ENCODE assay signal across 28 mouse cellular contexts in genomic region chr8:117712226-117712625, GRCm38 (mm10). TPM values are rescaled to one million over a fixed set of nuclear protein-coding genes. Genes with fewer than 3 reads are reported as not detected.
DNase-seq lines count a peak whose midpoint lies in the region; ATAC-seq and TF ChIP-seq lines count a peak whose summit lies in the region.
"Had no signal": no experiment of that assay in that cellular context is flagged by ENCODE, and none has a peak within 500 bp of the region (broad histone marks: within the 10 kb centered on the region; RNA-seq: fewer than 3 reads in every experiment).

No protein-coding gene starts in this region.

- TF ChIP-seq POLR2A in liver, adult 2 months (IDR thresholded peaks at IDR 0.05; ENCODE audit: extremely low read depth, insufficient read depth, low read length) = no peak
- no peak for TF ChIP-seq POLR2A in limb, embryonic 14.5 days (IDR thresholded peaks at IDR 0.05; ENCODE audit: borderline replicate concordance, extremely low read depth, insufficient read depth, insufficient read length)

- no peak overlapping the region for H3K4me3 ChIP-seq in liver, adult 2 months (ENCODE audit: insufficient read depth, low read depth, low read length)
- no peak overlapping the region for H3K4me3 ChIP-seq in neural tube, embryonic 11.5 days (ENCODE audit: low read depth, low read length)
- H3K4me3 ChIP-seq in embryonic facial prominence, embryonic 10.5 days = no peak overlapping the region
- no peak overlapping the region for H3K4me3 ChIP-seq in limb, embryonic 14.5 days (replicated peaks; ENCODE audit: low read length)
- H3K4me3 ChIP-seq: embryonic facial prominence, embryonic 12.5 days; forebrain, embryonic 13.5 days; hindbrain, embryonic 10.5 days; kidney, embryonic 15.5 days; limb, embryonic 15.5 days; midbrain, embryonic 10.5 days had no signal

- H3K79me2 ChIP-seq in liver, adult 2 months (ENCODE audit: control insufficient read depth, insufficient read depth, low read length) = peaks cover 17% of the 10 kb centered on the region; the same call in 1 of the 2 replicates

- H3K4me1 ChIP-seq in liver, adult 2 months (ENCODE audit: control insufficient read depth, insufficient read depth, low read length) = peaks cover 53% of the 10 kb centered on the region
- no peaks in the 10 kb centered on the region for H3K4me1 ChIP-seq in neural tube, embryonic 11.5 days (ENCODE audit: control insufficient read depth, insufficient read depth, low read length)
- H3K4me1 ChIP-seq in embryonic facial prominence, embryonic 10.5 days = peaks cover under 1% of the 10 kb centered on the region; the same call in 1 of the 2 replicates
- H3K4me1 ChIP-seq in limb, embryonic 14.5 days (ENCODE audit: control insufficient read depth, insufficient read depth, low read length) = no peaks in the 10 kb centered on the region
- H3K4me1 ChIP-seq: embryonic facial prominence, embryonic 12.5 days; hindbrain, embryonic 10.5 days; kidney, embryonic 15.5 days; limb, embryonic 15.5 days; midbrain, embryonic 10.5 days had no signal

- H3K9me3 ChIP-seq in neural tube, embryonic 11.5 days (ENCODE audit: control insufficient read depth, low read length) = no peaks in the 10 kb centered on the region
- no peaks in the 10 kb centered on the region for H3K9me3 ChIP-seq in embryonic facial prominence, embryonic 10.5 days
- no peaks in the 10 kb centered on the region for H3K9me3 ChIP-seq in limb, embryonic 14.5 days (ENCODE audit: control insufficient read depth, low read length)
- H3K9me3 ChIP-seq: embryonic facial prominence, embryonic 12.5 days; hindbrain, embryonic 10.5 days; kidney, embryonic 15.5 days; limb, embryonic 15.5 days; midbrain, embryonic 10.5 days had no signal

- H3K27ac ChIP-seq in liver, adult 2 months (replicated peaks; ENCODE audit: insufficient read depth, low read depth, low read length) = peak overlapping the region; percentile 29
- no peak overlapping the region for H3K27ac ChIP-seq in neural tube, embryonic 11.5 days (ENCODE audit: low read depth, low read length)
- 0 out of 2 replicates have a peak overlapping the region, but pooled peaks have one; percentile 35 for H3K27ac ChIP-seq in embryonic facial prominence, embryonic 10.5 days (replicated peaks)
- no peak overlapping the region for H3K27ac ChIP-seq in limb, embryonic 14.5 days (replicated peaks; ENCODE audit: low read depth, low read length)
- H3K27ac ChIP-seq: embryonic facial prominence, embryonic 12.5 days; forebrain, embryonic 13.5 days; hindbrain, embryonic 10.5 days; kidney, embryonic 15.5 days; limb, embryonic 15.5 days; midbrain, embryonic 10.5 days had no signal

- H3K36me3 ChIP-seq in liver, adult 2 months (ENCODE audit: control insufficient read depth, insufficient read depth, low read length) = peaks cover 19% of the 10 kb centered on the region
- no peaks in the 10 kb centered on the region for H3K36me3 ChIP-seq in neural tube, embryonic 11.5 days (ENCODE audit: control insufficient read depth, insufficient read depth, low read length)
- no peaks in the 10 kb centered on the region for H3K36me3 ChIP-seq in embryonic facial prominence, embryonic 10.5 days (replicated peaks)
- H3K36me3 ChIP-seq in limb, embryonic 14.5 days (ENCODE audit: control insufficient read depth, insufficient read depth, low read length) = no peaks in the 10 kb centered on the region
- H3K36me3 ChIP-seq: embryonic facial prominence, embryonic 12.5 days; hindbrain, embryonic 10.5 days; kidney, embryonic 15.5 days; limb, embryonic 15.5 days; midbrain, embryonic 10.5 days had no signal

- ATAC-seq in neural tube, embryonic 11.5 days (ENCODE audit: insufficient read depth, low FRiP score, low TSS enrichment) = no peak
- ATAC-seq in limb, embryonic 14.5 days (ENCODE audit: low FRiP score, low read depth) = no peak
- ATAC-seq: activated CD4-positive, CD25-positive, alpha-beta regulatory T cell, adult 4 months; forebrain, embryonic 13.5 days; intestine, postnatal 0 days had no signal

- H3K9ac ChIP-seq in liver, adult 2 months (ENCODE audit: low read depth, low read length) = no peak overlapping the region
- H3K9ac ChIP-seq in neural tube, embryonic 11.5 days (ENCODE audit: low read length) = no peak overlapping the region
- H3K9ac ChIP-seq in limb, embryonic 14.5 days (ENCODE audit: low read depth, low read length, severe bottlenecking) = no peak overlapping the region
- H3K9ac ChIP-seq: embryonic facial prominence, embryonic 12.5 days; forebrain, embryonic 13.5 days; kidney, embryonic 15.5 days; limb, embryonic 15.5 days had no signal

- H3K27me3 ChIP-seq in liver, adult 2 months (ENCODE audit: control insufficient read depth, insufficient read depth, low read length) = no peaks in the 10 kb centered on the region
- no peaks in the 10 kb centered on the region for H3K27me3 ChIP-seq in neural tube, embryonic 11.5 days (ENCODE audit: control insufficient read depth, insufficient read depth, low read length)
- H3K27me3 ChIP-seq in embryonic facial prominence, embryonic 10.5 days (replicated peaks; ENCODE audit: low read depth, poor library complexity, severe bottlenecking) = no peaks in the 10 kb centered on the region
- H3K27me3 ChIP-seq in limb, embryonic 14.5 days (ENCODE audit: control insufficient read depth, insufficient read depth, low read length) = no peaks in the 10 kb centered on the region
- H3K27me3 ChIP-seq: embryonic facial prominence, embryonic 12.5 days; forebrain, embryonic 13.5 days; kidney, embryonic 15.5 days; limb, embryonic 15.5 days had no signal

- no peak for DNase-seq in liver, adult 2 months (ENCODE audit: extremely low read depth, low read depth, low spot score)
- DNase-seq in liver = no peak
- DNase-seq in neural tube, embryonic 11.5 days (ENCODE audit: low spot score) = peak; percentile 22
- no peak for DNase-seq in neural tube, embryonic 10.5 days (ENCODE audit: extremely low spot score, low spot score)
- DNase-seq in embryonic facial prominence, embryonic 10.5 days (ENCODE audit: low spot score) = peak; percentile 12
- DNase-seq in limb, embryonic 14.5 days (ENCODE audit: low spot score) = peak; percentile 18
- DNase-seq in thymus, postnatal 25 days = no peak
- DNase-seq: adrenal gland, adult 8-10 months; cerebellum, adult 18-20 months; cerebellum, postnatal 14 days; kidney, postnatal 36 days; layer of hippocampus, postnatal 36 days; lung, postnatal 36 days had no signal

- H3K4me2 ChIP-seq in neural tube, embryonic 11.5 days (ENCODE audit: low read depth) = no peak overlapping the region
- H3K4me2 ChIP-seq in limb, embryonic 14.5 days (replicated peaks; ENCODE audit: low read depth, low read length, severe bottlenecking) = no peak overlapping the region
- H3K4me2 ChIP-seq: embryonic facial prominence, embryonic 12.5 days; forebrain, embryonic 13.5 days; heart, embryonic 11.5 days; kidney, embryonic 15.5 days; limb, embryonic 15.5 days had no signal

- TF ChIP-seq CTCF in liver, adult 2 months (IDR thresholded peaks at IDR 0.05; ENCODE audit: low read depth, low read length) = no peak

- 67% methylated on average over 5 of the region's 5 CpGs for WGBS in liver, adult 2 months
- 60% methylated on average over 5 of the region's 5 CpGs for WGBS in neural tube, embryonic 11.5 days
- 68% methylated on average over 5 of the region's 5 CpGs for WGBS in embryonic facial prominence, embryonic 10.5 days
- WGBS in limb, embryonic 14.5 days = 36% methylated on average over 5 of the region's 5 CpGs

RNA-seq across cellular contexts. Expression of gene Hsd17b2, which starts 10.5 kb away (rescaled TPM):
- total RNA-seq in liver, adult 2 months (2014; rRNA removed) = 228 and 380 TPM in 2 replicates
- 234 and 259 TPM in 2 replicates for polyA plus RNA-seq in liver, adult 2 months (2012; rRNA removed)
- polyA plus RNA-seq in neural tube, embryonic 11.5 days (2014; fragmentation: Nextera tagmentation; extraction: Ambion mirVana) = not detected in 2 replicates
- polyA plus RNA-seq in embryonic facial prominence, embryonic 10.5 days (2016; fragmentation: Nextera tagmentation; extraction: Ambion mirVana) = not detected in 2 replicates
- polyA plus RNA-seq in limb, embryonic 14.5 days (2012; rRNA removed) = 0.18 and 0.21 TPM in 2 replicates
- 0.65 TPM in 1 of 2 replicates, not detected in the other for polyA plus RNA-seq in limb, embryonic 14.5 days (2014; fragmentation: Nextera tagmentation; extraction: Ambion mirVana)
- total RNA-seq: adrenal gland, adult 8-10 months; gastrocnemius, adult 8-10 months; granulocyte monocyte progenitor cell, adult 5-6 weeks; layer of hippocampus, adult 8-10 months; layer of hippocampus, postnatal 36 days; MEL had no signal
- polyA plus RNA-seq: activated CD4-positive, CD25-positive, alpha-beta regulatory T cell, adult 4 months; C2C12; embryonic facial prominence, embryonic 12.5 days; heart, postnatal 0 days; hindbrain, embryonic 10.5 days had no signal

RNA-seq across cellular contexts. Expression of gene Sdr42e1, which starts 38.7 kb away (rescaled TPM):
- 56.5 and 77.6 TPM in 2 replicates for total RNA-seq in liver, adult 2 months (2014; rRNA removed)
- 124 and 131 TPM in 2 replicates for polyA plus RNA-seq in liver, adult 2 months (2012; rRNA removed)
- polyA plus RNA-seq in neural tube, embryonic 11.5 days (2014; fragmentation: Nextera tagmentation; extraction: Ambion mirVana) = 0.73 and 1.0 TPM in 2 replicates
- 0.62 and 1.0 TPM in 2 replicates for polyA plus RNA-seq in embryonic facial prominence, embryonic 10.5 days (2016; fragmentation: Nextera tagmentation; extraction: Ambion mirVana)
- 5.2 and 6.4 TPM in 2 replicates for polyA plus RNA-seq in limb, embryonic 14.5 days (2012; rRNA removed)
- 6.6 and 7.8 TPM in 2 replicates for polyA plus RNA-seq in limb, embryonic 14.5 days (2014; fragmentation: Nextera tagmentation; extraction: Ambion mirVana)
- total RNA-seq: MEL had no signal
- polyA plus RNA-seq: C2C12 had no signal

Comparison
In these comparisons a context has a peak if more than half of its experiments do, and no peak if none do; other contexts are left out.
1. DNase-seq: peak in neural tube, embryonic 11.5 days (single experiment), embryonic facial prominence, embryonic 10.5 days (single experiment) and limb, embryonic 14.5 days (single experiment); none in liver, adult 2 months (single experiment), liver (single experiment), neural tube, embryonic 10.5 days (single experiment) and thymus, postnatal 25 days (single experiment).
2. H3K27ac ChIP-seq: peak in liver, adult 2 months (single experiment) and embryonic facial prominence, embryonic 10.5 days (single experiment); none in neural tube, embryonic 11.5 days (single experiment) and limb, embryonic 14.5 days (single experiment).
3. RNA of gene Hsd17b2, which starts 10.5 kb away (polyA plus RNA-seq): 234 to 259 TPM in liver, adult 2 months; not detected in neural tube, embryonic 11.5 days, 0.18 to 0.65 TPM in limb, embryonic 14.5 days and not detected in embryonic facial prominence, embryonic 10.5 days; every median in the first group is over 100 times any median in the second.
4. RNA of gene Sdr42e1, which starts 38.7 kb away (polyA plus RNA-seq): 124 to 131 TPM in liver, adult 2 months; 5.2 to 7.8 TPM in limb, embryonic 14.5 days, 0.62 to 1.0 TPM in embryonic facial prominence, embryonic 10.5 days and 0.73 to 1.0 TPM in neural tube, embryonic 11.5 days; every median in the first group is over 10 times any median in the second.